Mouse (Mus musculus): ENCODE data around the gene Dctn3.
"Not testable (repeated sequence)": the region's sequence is repeated elsewhere in the genome, so short reads cannot be mapped to it uniquely, and the experiment has no call there.

Gene Dctn3

GRCm38 (mm10) chr4:41700224-41700623, 22.7 kb downstream of the Dctn3 start:
- DNase-seq (ENCODE audit: low read depth in 2 of 2, low spot score in 2 of 2): not testable (repeated sequence)

GRCm38 (mm10) chr4:41699783-41700182, 23.2 kb downstream of the Dctn3 start, which contains the start of gene Il11ra1:
Il11ra1 (plus strand) TSS chr4:41699989.
- not testable (repeated sequence) for DNase-seq (ENCODE audit: low read depth in 2 of 2, low spot score in 2 of 2)

GRCm38 (mm10) chr4:41698421-41699016, 24.5 kb downstream of the Dctn3 start:
- DNase-seq (ENCODE audit: low read depth in 2 of 2, low spot score in 2 of 2): not testable (repeated sequence)

- peak; percentile 56 to 66 for DNase-seq (ENCODE audit: low read depth in 2 of 2, low spot score in 2 of 2)
Measured at GRCm38 (mm10) chr4:41696930-41697841, 25.8 kb downstream of the Dctn3 start, which contains the start of gene Cntfr. Cntfr (minus strand) TSS chr4:41697089.

GRCm38 (mm10) chr4:41696452-41696851, 26.5 kb downstream of the Dctn3 start:
- DNase-seq (ENCODE audit: low read depth in 2 of 2, low spot score in 2 of 2): not testable (repeated sequence)

GRCm38 (mm10) chr4:41695800-41696199, 27.2 kb downstream of the Dctn3 start:
- not testable (repeated sequence) for DNase-seq (ENCODE audit: low read depth in 2 of 2, low spot score in 2 of 2)

- not testable (repeated sequence) for DNase-seq (ENCODE audit: low read depth in 2 of 2, low spot score in 2 of 2)
Measured at GRCm38 (mm10) chr4:41693511-41693910, 29.5 kb downstream of the Dctn3 start.

- DNase-seq (ENCODE audit: low read depth in 2 of 2, low spot score in 2 of 2): not testable (repeated sequence)
Measured at GRCm38 (mm10) chr4:41690014-41690413, 33.0 kb downstream of the Dctn3 start.

GRCm38 (mm10) chr4:41688562-41688961, 34.4 kb downstream of the Dctn3 start:
- not testable (repeated sequence) for DNase-seq (ENCODE audit: low read depth in 2 of 2, low spot score in 2 of 2)

- not testable (repeated sequence) for DNase-seq (ENCODE audit: low read depth in 2 of 2, low spot score in 2 of 2)
Measured at GRCm38 (mm10) chr4:41685882-41686492, 37.0 kb downstream of the Dctn3 start.

GRCm38 (mm10) chr4:41684931-41685453, 38.0 kb downstream of the Dctn3 start:
- DNase-seq (ENCODE audit: low read depth in 2 of 2, low spot score in 2 of 2): not testable (repeated sequence)

GRCm38 (mm10) chr4:41684131-41684930, 38.6 kb downstream of the Dctn3 start:
- not testable (repeated sequence) for DNase-seq (ENCODE audit: low read depth in 2 of 2, low spot score in 2 of 2)

GRCm38 (mm10) chr4:41683303-41683702, 39.7 kb downstream of the Dctn3 start:
- DNase-seq (ENCODE audit: low read depth in 2 of 2, low spot score in 2 of 2): not testable (repeated sequence)

GRCm38 (mm10) chr4:41682789-41683188, 40.2 kb downstream of the Dctn3 start:
- DNase-seq (ENCODE audit: low read depth in 2 of 2, low spot score in 2 of 2): no peak

GRCm38 (mm10) chr4:41681947-41682346, 41.0 kb downstream of the Dctn3 start:
- no peak for DNase-seq (ENCODE audit: low read depth in 2 of 2, low spot score in 2 of 2)

GRCm38 (mm10) chr4:41681176-41681575, 41.8 kb downstream of the Dctn3 start:
- DNase-seq (ENCODE audit: low read depth in 2 of 2, low spot score in 2 of 2): no peak

- no peak for DNase-seq (ENCODE audit: low read depth in 2 of 2, low spot score in 2 of 2)
Measured at GRCm38 (mm10) chr4:41679291-41679690, 43.7 kb downstream of the Dctn3 start.

GRCm38 (mm10) chr4:41678863-41679262, 44.1 kb downstream of the Dctn3 start:
- no peak for DNase-seq (ENCODE audit: low read depth in 2 of 2, low spot score in 2 of 2)

GRCm38 (mm10) chr4:41677006-41677629, 45.9 kb downstream of the Dctn3 start:
- DNase-seq (ENCODE audit: low read depth in 2 of 2, low spot score in 2 of 2): no peak

Data from CD8-positive naive resting alpha-beta T cell, adult 2 months (primary cell).